Mouse (Mus musculus) lung, embryonic 14.5 days (tissue): ENCODE measurements around the gene Rbms2. TPM values are rescaled to one million over a fixed set of nuclear protein-coding genes. Genes with fewer than 3 reads are reported as not detected.
"Not testable (repeated sequence)": the region's sequence is repeated elsewhere in the genome, so short reads cannot be mapped to it uniquely, and the experiment has no call there.

ENCODE experiments used
- ATAC-seq: fragments of 200-750 bp; cut with Nextera tagmentation; 2 replicates; pipeline ENCODE4 v1.8.0; 2017; ENCODE audit warnings: mild to moderate bottlenecking, moderate TSS enrichment, moderate library complexity; ENCODE audit not compliant: insufficient read depth
- DNase-seq: peaks from one replicate; pipeline ENCODE4 v3.0.0-alpha.2; 2015
- H3K27ac ChIP-seq: fragments of 300-500 bp; sonication (generic); 2 replicates; pipeline ENCODE4 v1.5.1; 2014; ENCODE audit warnings: low read depth, mild to moderate bottlenecking, moderate library complexity
- H3K27me3 ChIP-seq: fragments of 300-500 bp; sonication (generic); 2 replicates; pipeline ENCODE4 v1.6.1; 2014; ENCODE audit warnings: low read length, control low read depth; ENCODE audit not compliant: insufficient read depth
- H3K36me3 ChIP-seq: fragments of 300-500 bp; sonication (generic); 2 replicates; pipeline ENCODE4 v1.6.1; 2014; ENCODE audit warnings: control low read depth; ENCODE audit not compliant: insufficient read depth
- H3K4me1 ChIP-seq: fragments of 300-500 bp; sonication (generic); 2 replicates; pipeline ENCODE4 v1.6.1; 2014; ENCODE audit warnings: antibody characterized with exemption, control low read depth; ENCODE audit not compliant: insufficient read depth
- H3K4me2 ChIP-seq: fragments of 300-500 bp; sonication (generic); 2 replicates; pipeline ENCODE4 v1.6.1; 2014; ENCODE audit warnings: mild to moderate bottlenecking
- H3K4me3 ChIP-seq: fragments of 300-500 bp; sonication (generic); 2 replicates; pipeline ENCODE4 v1.5.1; 2014; ENCODE audit warnings: low read depth, low read length
- H3K9ac ChIP-seq: fragments of 300-500 bp; sonication (generic); 2 replicates; pipeline ENCODE4 v1.6.1; 2014
- H3K9me3 ChIP-seq: fragments of 300-500 bp; sonication (generic); 2 replicates; pipeline ENCODE4 v1.6.1; 2016; ENCODE audit warnings: low read depth, low read length, control low read depth
- CTCF ChIP-seq: IDR thresholded peaks from 2 replicates; pipeline ENCODE4 v1.5.1; 2016; ENCODE audit warnings: antibody characterized with exemption, low read depth
- WGBS: fragments of 180-500 bp; shearing (Covaris S2); extraction: QIAGEN DNeasy Blood & Tissue Kit; methylation state at CpG from one replicate; pipeline ENCODE4 v1.1.7; 2014; 5-methylcytosine and 5-hydroxymethylcytosine counted together
- polyA plus RNA-seq: library from polyadenylated mRNA; unstranded; fragments of >200 nt; fragmentation: Nextera tagmentation; extraction: Ambion mirVana; gene quantifications from 2 replicates; pipeline ENCODE4 v1.2.1, GENCODE M21; 2014

Gene Rbms2
- polyA plus RNA-seq, 1 experiment from 2014 or later, result 27.6 TPM

DNA sequence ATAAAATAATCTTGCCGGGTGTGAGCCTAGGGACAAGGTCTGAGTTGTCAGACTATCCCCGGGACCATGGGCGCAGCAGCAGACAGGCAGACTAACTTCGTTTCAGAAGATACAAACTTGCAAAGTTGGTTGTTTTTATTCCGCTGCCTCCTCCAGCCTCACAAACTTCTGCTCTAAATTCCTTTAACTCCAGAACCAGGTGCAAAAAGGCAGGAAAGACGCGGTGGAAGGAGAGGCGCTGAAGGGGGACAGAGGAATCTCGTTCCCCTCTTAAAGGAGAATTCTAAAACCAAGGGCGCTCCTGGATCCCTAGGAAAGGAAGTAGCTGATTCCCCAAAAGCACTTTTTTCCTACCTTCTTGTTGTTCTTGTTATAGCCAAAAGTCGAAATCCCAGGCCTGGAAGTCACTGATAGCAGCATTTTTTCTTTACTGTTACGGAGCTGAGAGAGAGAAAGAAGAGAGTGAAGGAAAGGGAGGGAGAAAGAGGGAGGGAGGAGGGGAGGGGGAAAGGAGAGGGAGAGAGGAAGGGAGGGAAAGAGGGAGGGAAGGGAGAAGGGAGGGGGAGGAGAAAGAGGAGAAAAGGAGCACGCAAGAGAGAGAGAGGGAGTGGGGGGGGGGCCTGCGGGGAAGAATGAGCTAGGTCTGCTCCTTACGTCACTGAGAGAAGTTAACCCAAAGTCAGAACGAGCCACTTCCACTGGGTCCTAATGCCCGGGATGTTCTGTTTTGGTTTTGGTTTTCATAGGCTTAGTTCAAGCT lies 3.9 kb downstream of the Rbms2 start:
- Histone ChIP-seq H3K4me3 (peak overlapping the region; percentile 70), H3K27ac (peak overlapping the region; percentile 89), H3K36me3 (no peaks in the 10 kb centered on the region), H3K4me2 (peak overlapping the region; percentile 82), H3K9ac (peak overlapping the region; percentile 63), H3K4me1 (peaks cover 10% of the 10 kb centered on the region), H3K9me3 (no peaks in the 10 kb centered on the region), H3K27me3 (no peaks in the 10 kb centered on the region)
- no peak for TF ChIP-seq CTCF
- WGBS, result under 1% methylated on average over 17 of the region's 17 CpGs
- DNase-seq (peak; percentile 92), ATAC-seq (peak; percentile 84)

DNA sequence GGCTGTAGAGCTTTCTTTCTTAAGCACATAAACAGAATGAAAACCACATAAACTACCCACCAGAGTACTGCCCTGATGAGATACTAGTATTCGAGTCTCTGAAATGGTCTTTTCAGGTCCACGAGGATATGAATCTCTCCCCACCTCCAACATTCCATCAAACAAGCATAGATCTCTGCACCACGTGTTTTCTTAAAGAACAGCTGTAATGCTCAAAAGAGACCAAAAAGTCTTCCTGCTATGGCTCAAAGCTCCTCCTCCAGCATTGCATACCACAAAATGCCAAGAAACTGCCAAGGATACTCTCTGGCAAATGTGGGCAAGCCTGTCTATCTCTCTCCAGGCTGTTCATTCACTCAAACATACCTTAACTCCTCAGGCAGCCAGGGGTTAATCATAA lies 4.8 kb downstream of the Rbms2 start:
- Histone ChIP-seq H3K4me3 (peak overlapping the region; percentile 70), H3K27me3 (no peaks in the 10 kb centered on the region), H3K36me3 (no peaks in the 10 kb centered on the region), H3K4me2 (peak overlapping the region; percentile 82), H3K4me1 (peaks cover 10% of the 10 kb centered on the region), H3K9me3 (no peaks in the 10 kb centered on the region), H3K9ac (peak overlapping the region; percentile 63), H3K27ac (peak overlapping the region; percentile 89; the same call in 1 of the 2 replicates)
- ATAC-seq (peak; percentile 19; the same call in 1 of the 2 replicates), DNase-seq (peak; percentile 23)
- TF ChIP-seq CTCF, result no peak
- 9% methylated on average over 3 of the region's 3 CpGs for WGBS

DNA sequence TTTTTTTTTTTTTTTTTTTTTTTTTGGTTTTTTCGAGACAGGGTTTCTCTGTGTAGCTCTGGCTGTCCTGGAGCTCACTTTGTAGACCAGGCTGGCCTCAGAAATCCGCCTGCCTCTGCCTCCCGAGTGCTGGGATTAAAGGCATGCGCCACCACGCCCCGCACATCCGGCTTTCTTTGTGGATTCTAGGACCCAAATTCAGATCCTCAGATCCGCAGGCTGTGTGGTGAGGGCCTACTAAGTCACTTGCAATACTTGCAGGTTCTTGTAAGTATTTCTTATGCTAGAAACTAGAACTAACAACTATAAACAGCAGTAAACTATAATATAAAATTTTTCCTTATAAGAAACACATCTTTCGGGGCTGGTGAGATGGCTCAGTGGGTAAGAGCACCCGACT lies 8.7 kb downstream of the Rbms2 start:
- H3K4me3 ChIP-seq, H3K4me1 ChIP-seq, H3K36me3 ChIP-seq, H3K27ac ChIP-seq, ATAC-seq, H3K9me3 ChIP-seq, H3K9ac ChIP-seq, H3K4me2 ChIP-seq, H3K27me3 ChIP-seq, DNase-seq: not testable (repeated sequence)
- WGBS, result 96% methylated on average over 10 of the region's 10 CpGs

DNA sequence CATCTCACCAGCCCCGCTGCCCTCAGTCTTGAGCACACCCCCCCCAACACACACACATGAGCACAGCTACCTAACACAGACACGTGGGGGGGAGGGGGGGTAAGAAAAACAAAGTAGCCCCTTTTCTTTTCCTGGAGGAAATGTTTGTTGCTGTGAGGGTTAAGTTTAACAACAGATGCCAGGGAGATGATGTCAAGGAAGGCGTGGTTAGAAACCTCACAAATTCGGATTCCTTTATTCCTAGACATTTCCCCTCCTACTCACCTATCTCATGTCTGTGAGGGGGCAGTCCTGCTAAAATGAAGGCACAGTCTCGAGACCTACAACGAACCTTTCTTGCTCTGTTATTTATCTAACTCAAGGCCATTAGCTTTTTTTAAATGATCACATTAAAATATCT lies 13.0 kb downstream of the Rbms2 start:
- Histone ChIP-seq H3K27me3 (no peaks in the 10 kb centered on the region), H3K9ac (no peak overlapping the region), H3K4me1 (no peaks in the 10 kb centered on the region), H3K27ac (peak overlapping the region; percentile 69; the same call in 1 of the 2 replicates), H3K4me2 (no peak overlapping the region), H3K36me3 (no peaks in the 10 kb centered on the region), H3K4me3 (no peak overlapping the region), H3K9me3 (no peaks in the 10 kb centered on the region)
- ATAC-seq, result no peak
- TF ChIP-seq CTCF, result no peak
- 29% methylated on average over 6 of the region's 6 CpGs for WGBS
- DNase-seq, result peak; percentile 51

DNA sequence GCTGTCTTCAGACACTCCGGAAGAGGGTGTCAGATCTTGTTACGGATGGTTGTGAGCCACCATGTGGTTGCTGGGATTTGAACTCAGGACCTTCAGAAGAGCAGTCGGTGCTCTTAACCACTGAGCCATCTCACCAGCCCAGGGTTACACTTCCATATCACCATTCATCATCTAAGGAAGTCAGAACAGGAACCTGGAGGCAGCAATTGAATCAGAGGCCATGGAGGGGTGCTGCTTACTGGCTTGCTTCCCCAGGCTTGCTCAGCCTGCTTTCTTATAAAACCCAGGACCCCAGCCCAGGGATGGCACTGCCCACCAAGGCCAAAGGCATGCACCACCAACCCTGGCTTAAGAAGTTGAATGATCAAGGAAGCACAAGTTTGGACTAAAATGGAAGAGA lies 14.4 kb downstream of the Rbms2 start:
- 64% methylated on average over 2 of the region's 3 CpGs for WGBS
- DNase-seq, H3K27ac ChIP-seq, H3K9me3 ChIP-seq, H3K4me3 ChIP-seq, H3K4me1 ChIP-seq, H3K27me3 ChIP-seq, H3K36me3 ChIP-seq, H3K4me2 ChIP-seq, ATAC-seq, H3K9ac ChIP-seq: not testable (repeated sequence)

DNA sequence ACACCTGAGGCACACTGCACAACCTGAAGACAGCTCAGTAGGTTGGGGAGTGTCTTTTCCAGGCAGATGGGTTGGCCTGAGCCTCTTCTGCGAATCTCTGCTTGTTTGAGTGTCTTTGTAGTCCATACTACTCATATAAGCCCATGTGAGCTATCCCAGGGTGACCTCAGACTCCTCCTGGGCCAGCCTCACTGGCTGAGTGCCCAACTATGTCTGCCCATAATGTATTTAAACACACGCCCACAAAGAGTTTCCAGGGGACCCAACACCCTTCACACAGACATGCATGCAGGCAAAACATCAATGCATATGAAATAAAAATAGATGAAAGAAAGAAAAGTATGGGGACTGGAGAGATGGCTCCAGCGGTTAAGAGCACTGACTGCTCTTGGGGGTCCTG lies 26.1 kb downstream of the Rbms2 start:
- no peaks in the 10 kb centered on the region for H3K27me3 ChIP-seq
- H3K27ac ChIP-seq, result no peak overlapping the region
- no peak overlapping the region for H3K9ac ChIP-seq
- H3K36me3 ChIP-seq, result peaks cover 4% of the 10 kb centered on the region; the same call in 1 of the 2 replicates
- H3K4me3 ChIP-seq, result no peak overlapping the region
- no peak overlapping the region for H3K4me2 ChIP-seq
- peak; percentile 65 for DNase-seq
- ATAC-seq, result no peak
- 0 out of 2 replicates have a peak, but pooled peaks cover 3% of the 10 kb centered on the region for H3K4me1 ChIP-seq
- H3K9me3 ChIP-seq, result no peaks in the 10 kb centered on the region
- WGBS, result 58% methylated on average over 3 of the region's 3 CpGs
- no peak for TF ChIP-seq CTCF

DNA sequence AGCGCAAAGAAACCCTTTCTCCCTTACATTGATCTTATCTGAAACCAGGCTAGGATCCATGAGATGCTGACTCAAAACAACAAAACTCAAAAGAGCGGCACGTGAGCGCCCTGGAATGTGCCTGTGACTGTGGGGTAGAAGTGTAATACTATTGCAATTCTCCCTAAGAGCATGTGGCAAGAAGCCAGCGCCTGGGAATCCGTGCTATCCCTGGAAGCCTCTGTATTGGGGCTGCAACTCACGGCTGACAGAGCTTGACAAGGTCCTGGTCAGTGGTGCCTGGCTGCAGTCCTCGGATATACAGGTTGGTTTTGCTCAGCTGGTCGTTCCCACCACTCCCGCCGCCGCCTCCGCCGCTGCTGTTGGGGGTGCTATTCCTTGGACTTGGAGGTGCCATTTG lies 29.2 kb downstream of the Rbms2 start:
- peak; percentile 75 for DNase-seq
- no peak overlapping the region for H3K9ac ChIP-seq
- no peak for ATAC-seq
- no peaks in the 10 kb centered on the region for H3K27me3 ChIP-seq
- H3K36me3 ChIP-seq, result peaks cover 4% of the 10 kb centered on the region; the same call in 1 of the 2 replicates
- peak overlapping the region; percentile 14; the same call in 1 of the 2 replicates for H3K27ac ChIP-seq
- H3K4me1 ChIP-seq, result 0 out of 2 replicates have a peak, but pooled peaks cover 3% of the 10 kb centered on the region
- TF ChIP-seq CTCF, result no peak
- no peak overlapping the region for H3K4me2 ChIP-seq
- WGBS, result 74% methylated on average over 14 of the region's 14 CpGs
- no peak overlapping the region for H3K4me3 ChIP-seq
- H3K9me3 ChIP-seq, result no peaks in the 10 kb centered on the region
